Mouse (Mus musculus): ENCODE data around the gene Amigo2. TPM values are rescaled to one million over a fixed set of nuclear protein-coding genes. Genes with fewer than 3 reads are reported as not detected.

Gene Amigo2
- total RNA-seq (2014; rRNA removed) = 6.5 and 7.0 TPM in 2 replicates
- polyA plus RNA-seq (2012; rRNA removed) = 0.76 and 1.4 TPM in 2 replicates

DNA sequence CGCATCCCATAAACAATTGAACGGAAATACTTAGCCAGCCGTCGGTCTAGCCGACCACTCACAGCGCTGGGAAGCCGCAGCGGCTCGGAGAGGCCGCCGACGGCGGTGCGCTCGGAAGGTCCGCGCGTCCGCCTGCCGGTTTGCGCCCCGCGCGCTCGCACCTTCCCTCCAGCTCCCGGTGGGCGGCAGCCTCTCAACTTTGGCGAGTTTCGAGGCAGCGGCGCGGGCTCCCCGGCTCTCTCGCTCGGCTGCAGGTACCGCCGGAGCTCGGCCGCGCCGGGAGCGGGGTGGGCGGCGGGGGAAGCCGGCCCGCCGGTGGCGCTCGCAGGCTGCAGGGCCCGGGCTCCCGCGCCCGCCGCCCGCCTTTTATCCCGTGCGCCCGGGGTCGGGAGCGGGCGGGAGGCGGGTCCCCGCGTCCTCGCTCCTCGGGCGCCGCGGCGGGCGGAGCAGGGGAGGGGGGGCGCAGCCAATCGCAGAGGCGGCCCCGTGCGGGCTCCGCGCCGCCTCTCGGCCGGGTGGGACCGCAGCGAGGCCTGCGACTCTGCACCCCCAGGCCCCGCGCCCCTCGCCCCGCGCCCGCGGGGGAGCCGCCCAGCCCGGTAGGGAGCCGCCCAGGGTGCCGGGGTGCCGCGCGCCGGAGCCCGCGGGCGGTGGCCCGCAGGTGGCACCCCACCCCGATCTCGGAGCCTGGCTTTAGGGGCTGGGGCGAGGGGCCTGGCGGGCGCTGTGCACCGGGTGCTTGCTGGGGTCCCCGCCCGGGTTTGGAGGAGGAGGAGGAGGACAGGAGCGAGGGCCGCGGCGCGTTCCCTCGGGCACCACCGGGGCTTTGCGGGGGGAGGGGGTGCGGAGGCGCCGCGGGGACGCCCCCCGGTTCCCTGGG, at the start of gene Amigo2, which contains the start of gene Pced1b:
Gene Amigo2, minus strand, starts transcription at position 377 of the 880 bp plus-strand sequence.
Gene Pced1b, plus strand, starts transcription at position 197 of the 880 bp plus-strand sequence.
- peak within 1 kb of the TSS; percentile 100 for H3K9ac ChIP-seq (ENCODE audit: low read depth, low read length)
- H3K36me3 ChIP-seq (ENCODE audit: control insufficient read depth, insufficient read depth, low read length) = no peaks in the 10 kb centered on the region; the same call in 1 of the 2 replicates
- peak within 1 kb of the TSS; percentile 98 for H3K4me3 ChIP-seq (ENCODE audit: insufficient read depth, low read depth, low read length)
- H3K27ac ChIP-seq (replicated peaks; ENCODE audit: insufficient read depth, low read depth, low read length) = peak within 1 kb of the TSS; percentile 83
- no peaks in the 10 kb centered on the region for H3K27me3 ChIP-seq (ENCODE audit: control insufficient read depth, insufficient read depth, low read length)
- H3K4me1 ChIP-seq (ENCODE audit: control insufficient read depth, insufficient read depth, low read length) = 0 out of 2 replicates have a peak, but pooled peaks cover 2% of the 10 kb centered on the region
- no peak for DNase-seq (ENCODE audit: extremely low read depth, low read depth, low spot score)
- WGBS = 1% methylated on average over 110 of the region's 125 CpGs
- TF ChIP-seq POLR2A (IDR thresholded peaks at IDR 0.05; ENCODE audit: extremely low read depth, insufficient read depth, low read length) = peak; percentile 43; the same call in 1 of the 2 replicates
- TF ChIP-seq CTCF (IDR thresholded peaks at IDR 0.05; ENCODE audit: low read depth, low read length) = no peak
- peaks cover 16% of the 10 kb centered on the region; the same call in 1 of the 2 replicates for H3K79me2 ChIP-seq (ENCODE audit: control insufficient read depth, insufficient read depth, low read length)

- H3K9ac ChIP-seq (ENCODE audit: low read depth, low read length) = no peak overlapping the region
- WGBS = 87% methylated on average over 21 of the region's 21 CpGs
- 0 out of 2 replicates have a peak, but pooled peaks cover 2% of the 10 kb centered on the region for H3K36me3 ChIP-seq (ENCODE audit: control insufficient read depth, insufficient read depth, low read length)
- H3K27ac ChIP-seq (replicated peaks; ENCODE audit: insufficient read depth, low read depth, low read length) = no peak overlapping the region
- no peaks in the 10 kb centered on the region for H3K79me2 ChIP-seq (ENCODE audit: control insufficient read depth, insufficient read depth, low read length)
- peaks cover 6% of the 10 kb centered on the region; the same call in 1 of the 2 replicates for H3K4me1 ChIP-seq (ENCODE audit: control insufficient read depth, insufficient read depth, low read length)
- DNase-seq (ENCODE audit: extremely low read depth, low read depth, low spot score) = peak; percentile 63
- TF ChIP-seq POLR2A (IDR thresholded peaks at IDR 0.05; ENCODE audit: extremely low read depth, insufficient read depth, low read length) = no peak
- TF ChIP-seq CTCF (IDR thresholded peaks at IDR 0.05; ENCODE audit: low read depth, low read length) = no peak
- no peak overlapping the region for H3K4me3 ChIP-seq (ENCODE audit: insufficient read depth, low read depth, low read length)
- no peaks in the 10 kb centered on the region for H3K27me3 ChIP-seq (ENCODE audit: control insufficient read depth, insufficient read depth, low read length)
These were observed 44.4 kb upstream of the Amigo2 start for GRCm38 (mm10) chr15:97291291-97292050.

DNA sequence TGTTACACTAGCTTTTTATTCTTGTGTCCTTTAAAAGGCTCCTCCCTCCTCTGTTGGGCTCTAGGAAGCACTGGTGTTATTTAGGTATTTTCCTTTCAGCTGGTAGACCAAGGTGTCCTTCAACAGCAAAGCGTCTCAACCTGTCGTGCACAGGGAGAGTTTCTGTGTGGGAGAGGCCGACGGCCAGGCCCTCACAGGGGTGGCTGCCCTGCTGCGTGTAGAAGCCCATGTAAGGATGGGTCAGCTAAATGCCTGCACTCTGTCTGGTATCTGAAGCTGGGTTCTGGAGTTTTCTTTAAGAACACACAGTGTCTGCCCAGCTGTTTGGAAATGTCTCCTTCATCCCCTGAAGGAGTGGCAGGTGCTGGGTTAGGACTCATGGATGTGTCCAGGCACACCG, 43.3 kb upstream of the Amigo2 start:
- no peak for DNase-seq (ENCODE audit: extremely low read depth, low read depth, low spot score)
- no peak overlapping the region for H3K27ac ChIP-seq (replicated peaks; ENCODE audit: insufficient read depth, low read depth, low read length)
- H3K9ac ChIP-seq (ENCODE audit: low read depth, low read length) = no peak overlapping the region
- no peaks in the 10 kb centered on the region for H3K36me3 ChIP-seq (ENCODE audit: control insufficient read depth, insufficient read depth, low read length)
- no peak for TF ChIP-seq POLR2A (IDR thresholded peaks at IDR 0.05; ENCODE audit: extremely low read depth, insufficient read depth, low read length)
- H3K27me3 ChIP-seq (ENCODE audit: control insufficient read depth, insufficient read depth, low read length) = no peaks in the 10 kb centered on the region
- H3K79me2 ChIP-seq (ENCODE audit: control insufficient read depth, insufficient read depth, low read length) = no peaks in the 10 kb centered on the region
- no peak overlapping the region for H3K4me3 ChIP-seq (ENCODE audit: insufficient read depth, low read depth, low read length)
- WGBS = 91% methylated on average over 6 of the region's 6 CpGs
- H3K4me1 ChIP-seq (ENCODE audit: control insufficient read depth, insufficient read depth, low read length) = peaks cover 12% of the 10 kb centered on the region

GRCm38 (mm10) chr15:97289176-97289575, 42.1 kb upstream of the Amigo2 start:
- no peak overlapping the region for H3K4me3 ChIP-seq (ENCODE audit: insufficient read depth, low read depth, low read length)
- H3K4me1 ChIP-seq (ENCODE audit: control insufficient read depth, insufficient read depth, low read length) = peaks cover 12% of the 10 kb centered on the region
- no peaks in the 10 kb centered on the region for H3K36me3 ChIP-seq (ENCODE audit: control insufficient read depth, insufficient read depth, low read length)
- DNase-seq (ENCODE audit: extremely low read depth, low read depth, low spot score) = no peak
- H3K27me3 ChIP-seq (ENCODE audit: control insufficient read depth, insufficient read depth, low read length) = no peaks in the 10 kb centered on the region
- TF ChIP-seq POLR2A (IDR thresholded peaks at IDR 0.05; ENCODE audit: extremely low read depth, insufficient read depth, low read length) = no peak
- no peak for TF ChIP-seq CTCF (IDR thresholded peaks at IDR 0.05; ENCODE audit: low read depth, low read length)
- no peak overlapping the region for H3K27ac ChIP-seq (replicated peaks; ENCODE audit: insufficient read depth, low read depth, low read length)
- H3K9ac ChIP-seq (ENCODE audit: low read depth, low read length) = no peak overlapping the region
- 84% methylated on average over 4 of the region's 4 CpGs for WGBS
- H3K79me2 ChIP-seq (ENCODE audit: control insufficient read depth, insufficient read depth, low read length) = no peaks in the 10 kb centered on the region

- 87% methylated on average over 13 of the region's 13 CpGs for WGBS
- Histone ChIP-seq H3K27ac (replicated peaks; ENCODE audit: insufficient read depth, low read depth, low read length) (no peak overlapping the region), H3K27me3 (ENCODE audit: control insufficient read depth, insufficient read depth, low read length) (no peaks in the 10 kb centered on the region), H3K4me3 (ENCODE audit: insufficient read depth, low read depth, low read length) (no peak overlapping the region), H3K36me3 (ENCODE audit: control insufficient read depth, insufficient read depth, low read length) (no peaks in the 10 kb centered on the region), H3K9ac (ENCODE audit: low read depth, low read length) (no peak overlapping the region), H3K79me2 (ENCODE audit: control insufficient read depth, insufficient read depth, low read length) (no peaks in the 10 kb centered on the region), H3K4me1 (ENCODE audit: control insufficient read depth, insufficient read depth, low read length) (peaks cover 12% of the 10 kb centered on the region)
- DNase-seq (ENCODE audit: extremely low read depth, low read depth, low spot score) = no peak
- TF ChIP-seq CTCF (IDR thresholded peaks at IDR 0.05; ENCODE audit: low read depth, low read length) (no peak), POLR2A (IDR thresholded peaks at IDR 0.05; ENCODE audit: extremely low read depth, insufficient read depth, low read length) (no peak)
These were observed 41.6 kb upstream of the Amigo2 start for GRCm38 (mm10) chr15:97288690-97289089.

All from liver, adult 2 months (tissue).